Mouse (Mus musculus): Measurements from ENCODE around the gene Ermn. TPM values are rescaled to one million over a fixed set of nuclear protein-coding genes. Genes with fewer than 3 reads are reported as not detected.

The Ermn gene
- total and polyA plus RNA-seq, 3 experiments: 0.17 to 0.26 TPM; not detected in 1

DNA sequence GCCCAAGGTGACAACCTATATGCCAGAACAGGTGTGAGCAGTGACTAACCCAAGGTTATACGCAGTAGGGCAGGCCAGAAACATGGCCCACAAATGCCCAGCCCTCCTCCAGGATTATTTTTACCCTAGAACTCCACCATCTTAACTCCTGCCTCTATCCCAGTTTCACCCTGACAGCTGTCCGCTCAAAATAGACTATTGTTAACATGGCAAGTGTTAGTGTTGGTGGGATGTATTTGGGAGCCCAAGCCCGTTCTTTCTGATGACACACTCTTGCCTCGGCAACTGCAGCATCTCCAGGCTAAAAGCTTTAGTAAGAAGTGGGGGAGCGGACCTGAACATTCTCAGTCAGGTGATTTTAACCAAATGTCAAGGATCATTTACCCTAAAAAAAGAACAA is 45.6 kb downstream of the Ermn start:
- no peak overlapping the region for H3K4me3 ChIP-seq (replicated peaks in 1 of 3; ENCODE audit: low read depth in 2 of 3, low read length in 2 of 3, poor library complexity in 1 of 3)
- H3K36me3 ChIP-seq (replicated peaks in 1 of 2; ENCODE audit: control insufficient read depth in 1 of 2, insufficient read depth in 1 of 2, low read length in 1 of 2): no peaks in the 10 kb centered on the region
- H3K4me1 ChIP-seq (ENCODE audit: control insufficient read depth in 1 of 2, insufficient read depth in 2 of 2): no peaks in the 10 kb centered on the region
- no peak for TF ChIP-seq JUND (conservative IDR thresholded peaks at IDR 0.05; ENCODE audit: low read depth, low read length)
- TF ChIP-seq TBP (conservative IDR thresholded peaks at IDR 0.05; ENCODE audit: low read depth, low read length): no peak
- no peaks in the 10 kb centered on the region for H3K79me2 ChIP-seq (replicated peaks; ENCODE audit: control insufficient read depth, extremely low read depth, insufficient read depth, poor library complexity, severe bottlenecking)
- H3K27me3 ChIP-seq (replicated peaks): no peaks in the 10 kb centered on the region
- in situ Hi-C loops (cut with MboI; ENCODE audit: low pct_ligation_motif_present, low pct_unique_long_range_greater_than_20kb, low sequenced_read_pairs) (no loop called here), dilution Hi-C loops (cut with MboI; ENCODE audit: extremely low pct_ligation_motif_present, extremely low pct_unique_long_range_greater_than_20kb, low sequenced_read_pairs) (no loop called here)
- H3K27ac ChIP-seq (ENCODE audit: insufficient read depth, low read depth): no peak overlapping the region
- no peak for DNase-seq (ENCODE audit: extremely low read depth)
- no peak overlapping the region for H3K4me2 ChIP-seq (ENCODE audit: insufficient read depth, low read depth, poor library complexity, severe bottlenecking)
- no peak overlapping the region for H3K9ac ChIP-seq (ENCODE audit: insufficient read depth, low read depth)
- no peaks in the 10 kb centered on the region for H3K9me3 ChIP-seq (replicated peaks; ENCODE audit: low read length)

DNA sequence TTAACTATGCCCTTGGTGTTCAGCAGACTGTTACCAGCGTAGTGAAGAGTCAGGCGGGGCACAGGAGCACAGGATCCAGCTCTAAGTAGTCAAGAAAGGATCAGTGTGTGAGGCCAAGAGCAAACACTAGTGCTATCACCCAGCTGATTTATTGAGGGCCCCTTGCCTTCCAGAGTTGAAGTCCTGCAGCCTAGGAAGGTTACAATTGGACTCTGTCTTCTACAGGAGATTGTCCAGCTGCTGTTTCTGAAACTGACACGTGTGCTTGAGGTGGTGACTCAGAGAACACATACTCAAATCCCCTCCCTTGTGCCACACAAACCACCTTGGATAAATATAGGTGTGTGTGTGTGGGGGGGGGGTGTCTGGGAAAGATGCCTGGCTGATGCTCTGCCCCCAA is 51.2 kb downstream of the Ermn start:
- in situ Hi-C loops (cut with MboI; ENCODE audit: low pct_ligation_motif_present, low pct_unique_long_range_greater_than_20kb, low sequenced_read_pairs): no loop called here
- Histone ChIP-seq H3K36me3 (replicated peaks in 1 of 2; ENCODE audit: control insufficient read depth in 1 of 2, insufficient read depth in 1 of 2, low read length in 1 of 2) (no peaks in the 10 kb centered on the region), H3K27ac (ENCODE audit: insufficient read depth, low read depth) (no peak overlapping the region), H3K9ac (ENCODE audit: insufficient read depth, low read depth) (no peak overlapping the region), H3K4me1 (ENCODE audit: control insufficient read depth in 1 of 2, insufficient read depth in 2 of 2) (peaks cover 5 to 6% of the 10 kb centered on the region in 2 experiments; a peak in 1 of 4 replicates), H3K4me3 (replicated peaks in 1 of 3; ENCODE audit: low read depth in 2 of 3, low read length in 2 of 3, poor library complexity in 1 of 3) (no peak overlapping the region), H3K27me3 (replicated peaks) (no peaks in the 10 kb centered on the region), H3K9me3 (replicated peaks; ENCODE audit: low read length) (no peaks in the 10 kb centered on the region), H3K4me2 (ENCODE audit: insufficient read depth, low read depth, poor library complexity, severe bottlenecking) (no peak overlapping the region), H3K79me2 (replicated peaks; ENCODE audit: control insufficient read depth, extremely low read depth, insufficient read depth, poor library complexity, severe bottlenecking) (no peaks in the 10 kb centered on the region)
- TF ChIP-seq BHLHE40 (IDR thresholded peaks at IDR 0.05; ENCODE audit: low read depth, low read length) (peak; percentile 49), SIN3A (IDR thresholded peaks at IDR 0.05; ENCODE audit: low read length) (no peak)
- dilution Hi-C loops (cut with MboI; ENCODE audit: extremely low pct_ligation_motif_present, extremely low pct_unique_long_range_greater_than_20kb, low sequenced_read_pairs): no loop called here
- no peak for DNase-seq (ENCODE audit: extremely low read depth)

GRCm38 (mm10) chr2:57997752-57998430 is 54.8 kb downstream of the Ermn start, which contains the start of gene Galnt5:
Galnt5 (plus strand) TSS chr2:57997884.
- Histone ChIP-seq H3K9me3 (replicated peaks; ENCODE audit: low read length) (no peaks in the 10 kb centered on the region), H3K27me3 (replicated peaks) (no peaks in the 10 kb centered on the region), H3K36me3 (replicated peaks in 1 of 2; ENCODE audit: control insufficient read depth in 1 of 2, insufficient read depth in 1 of 2, low read length in 1 of 2) (no peaks in the 10 kb centered on the region), H3K4me2 (ENCODE audit: insufficient read depth, low read depth, poor library complexity, severe bottlenecking) (peak within 1 kb of the TSS; percentile 41), H3K9ac (ENCODE audit: insufficient read depth, low read depth) (no peak within 1 kb of the TSS), H3K27ac (ENCODE audit: insufficient read depth, low read depth) (no peak within 1 kb of the TSS), H3K79me2 (replicated peaks; ENCODE audit: control insufficient read depth, extremely low read depth, insufficient read depth, poor library complexity, severe bottlenecking) (no peaks in the 10 kb centered on the region), H3K4me1 (ENCODE audit: control insufficient read depth in 1 of 2, insufficient read depth in 2 of 2) (peaks cover 5 to 6% of the 10 kb centered on the region in 2 experiments; a peak in 1 of 4 replicates), H3K4me3 (replicated peaks in 1 of 3; ENCODE audit: low read depth in 2 of 3, low read length in 2 of 3, poor library complexity in 1 of 3) (no peak within 1 kb of the TSS)
- dilution Hi-C loops (cut with MboI; ENCODE audit: extremely low pct_ligation_motif_present, extremely low pct_unique_long_range_greater_than_20kb, low sequenced_read_pairs): no loop called here
- in situ Hi-C loops (cut with MboI; ENCODE audit: low pct_ligation_motif_present, low pct_unique_long_range_greater_than_20kb, low sequenced_read_pairs): no loop called here
- DNase-seq (ENCODE audit: extremely low read depth): no peak
- TF ChIP-seq SMC3 (IDR thresholded peaks at IDR 0.05; ENCODE audit: low read depth, low read length) (no peak), ETS1 (conservative IDR thresholded peaks at IDR 0.05; ENCODE audit: low read depth, low read length) (no peak), MAFK (IDR thresholded peaks at IDR 0.05; ENCODE audit: insufficient replicate concordance, low read length) (no peak), UBTF (IDR thresholded peaks at IDR 0.05; ENCODE audit: low read depth, low read length) (no peak), MAX (IDR thresholded peaks at IDR 0.05; ENCODE audit: low read length) (no peak), IRF4 (IDR thresholded peaks at IDR 0.05; ENCODE audit: low read depth, low read length) (no peak), TCF12 (IDR thresholded peaks at IDR 0.05; ENCODE audit: low read depth, low read length) (no peak), POLR2A (IDR thresholded peaks at IDR 0.05; ENCODE audit: low read depth, low read length) (no peak), KAT2A (IDR thresholded peaks at IDR 0.05; ENCODE audit: insufficient replicate concordance, low read length) (no peak), SIN3A (IDR thresholded peaks at IDR 0.05; ENCODE audit: low read length) (no peak), ZKSCAN1 (IDR thresholded peaks at IDR 0.05; ENCODE audit: borderline replicate concordance, low read depth, low read length) (no peak)

Other genes starting within 250 kb of the Ermn start
- 0.04 TPM in 1 of 2 replicates, not detected in the other for gene Galnt5, start 55.0 kb downstream of the Ermn start, total RNA-seq (2012; rRNA removed)
- not detected in 2 replicates for gene Galnt5, start 55.0 kb downstream of the Ermn start, total RNA-seq (2014; rRNA removed)
- gene Galnt5, start 55.0 kb downstream of the Ermn start, polyA plus RNA-seq (2012; ENCODE audit: insufficient read length, low read depth): not detected in 2 replicates
- 61.3 TPM in 2 replicates for gene Cytip, start 142.7 kb upstream of the Ermn start, total RNA-seq (2012; rRNA removed)
- 55.9 and 73.4 TPM in 2 replicates for gene Cytip, start 142.7 kb upstream of the Ermn start, total RNA-seq (2014; rRNA removed)
- 40.2 and 43.1 TPM in 2 replicates for gene Cytip, start 142.7 kb upstream of the Ermn start, polyA plus RNA-seq (2012; ENCODE audit: insufficient read length, low read depth)

Data from CH12.LX (cell line).